Mouse (Mus musculus) forebrain, embryonic 14.5 days (tissue): Measurements from ENCODE around the gene Fat1. TPM values are rescaled to one million over a fixed set of nuclear protein-coding genes. Genes with fewer than 3 reads are reported as not detected.
A peak's percentile ranks its signal among the peaks of the same experiment; 100 is the strongest.

Experiments
- ATAC-seq: fragments of 200-750 bp; cut with Nextera tagmentation; 2 replicates; pipeline ENCODE4 v1.8.0; 2017; ENCODE audit warnings: mild to moderate bottlenecking, moderate library complexity
- DNase-seq: peaks from one replicate; pipeline ENCODE4 v3.0.0-alpha.2; 2015; ENCODE audit warnings: low spot score
- H3K27ac ChIP-seq: fragments of 300-500 bp; sonication (generic); 2 replicates; pipeline ENCODE4 v1.5.1; 2014; ENCODE audit warnings: low read depth, mild to moderate bottlenecking, control low read depth, low read length, moderate library complexity
- H3K27me3 ChIP-seq: fragments of 300-500 bp; sonication (generic); replicated peaks from 2 replicates; pipeline ENCODE4 v1.6.1; 2014; ENCODE audit warnings: low read length, control low read depth, mixed read lengths; ENCODE audit not compliant: control insufficient read depth, insufficient read depth
- H3K36me3 ChIP-seq: fragments of 300-500 bp; sonication (generic); 2 replicates; pipeline ENCODE4 v1.6.1; 2014; ENCODE audit warnings: low read length, control low read depth; ENCODE audit not compliant: control insufficient read depth, insufficient read depth
- H3K4me1 ChIP-seq: fragments of 300-500 bp; sonication (generic); 2 replicates; pipeline ENCODE4 v1.6.1; 2014; ENCODE audit warnings: antibody characterized with exemption, low read length, control low read depth; ENCODE audit not compliant: control insufficient read depth, insufficient read depth
- H3K4me2 ChIP-seq: fragments of 300-500 bp; sonication (generic); 2 replicates; pipeline ENCODE4 v1.6.1; 2014; ENCODE audit warnings: mild to moderate bottlenecking, control low read depth, low read length
- H3K4me3 ChIP-seq: fragments of 300-500 bp; sonication (generic); 2 replicates; pipeline ENCODE4 v1.5.1; 2014; ENCODE audit warnings: low read depth, low read length, control low read depth
- H3K9ac ChIP-seq: fragments of 300-500 bp; sonication (generic); 2 replicates; pipeline ENCODE4 v1.6.1; 2014; ENCODE audit warnings: mild to moderate bottlenecking, low read length, control low read depth, moderate library complexity
- H3K9me3 ChIP-seq: fragments of 300-500 bp; sonication (generic); replicated peaks from 2 replicates; pipeline ENCODE4 v1.6.1; 2016; ENCODE audit warnings: low read length, control low read depth, mixed read lengths; ENCODE audit not compliant: control insufficient read depth
- WGBS: fragments of 180-500 bp; shearing (Covaris S2); extraction: QIAGEN DNeasy Blood & Tissue Kit; methylation state at CpG from one replicate; pipeline ENCODE4 v1.1.7; 2014; 5-methylcytosine and 5-hydroxymethylcytosine counted together
- polyA plus RNA-seq: library from polyadenylated mRNA; unstranded; fragments of >200 nt; fragmentation: Nextera tagmentation; extraction: Ambion mirVana; gene quantifications from 2 replicates; pipeline ENCODE4 v1.2.1, GENCODE M21; 2014

The Fat1 gene
- polyA plus RNA-seq, 1 experiment from 2014 or later = 11.4 TPM

DNA sequence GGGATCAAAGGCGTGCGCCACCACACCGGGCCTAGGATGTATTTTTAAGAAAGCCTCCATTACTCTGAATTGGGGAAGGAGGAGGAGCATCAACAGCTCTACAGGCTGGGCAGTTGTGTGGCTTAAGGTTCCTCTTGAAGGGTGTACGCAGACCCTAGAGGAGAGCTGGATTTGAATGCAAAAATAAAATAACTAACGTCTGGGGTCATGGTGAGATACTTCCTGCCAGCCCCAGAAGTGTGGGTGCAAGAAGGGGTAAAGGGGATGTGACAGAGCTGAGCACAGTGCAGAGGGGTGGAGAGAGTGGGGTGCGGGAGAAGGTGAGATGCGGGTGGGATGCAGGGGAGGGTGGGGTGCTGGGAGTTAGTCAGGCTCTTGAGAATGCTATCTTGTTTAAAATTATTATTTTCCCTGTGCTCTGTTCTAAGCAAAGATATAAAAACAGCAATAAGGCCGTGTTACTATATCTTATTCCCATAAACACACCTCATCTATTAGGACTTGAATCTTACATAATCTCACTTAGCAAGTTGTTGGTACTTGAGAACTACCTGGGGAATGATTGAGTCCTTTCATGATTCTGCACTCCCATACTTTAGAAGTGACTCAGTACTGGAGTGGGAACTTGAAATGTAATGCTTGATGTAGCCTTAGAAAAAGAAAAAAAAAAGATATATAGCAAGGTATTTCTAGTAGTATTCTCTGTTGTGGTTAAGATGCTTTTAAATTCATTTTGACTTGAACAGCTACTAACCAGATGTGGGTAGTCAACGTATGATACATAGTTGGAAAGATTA, 2.5 kb upstream of the Fat1 start:
- no peak overlapping the region for H3K4me2 ChIP-seq
- no peak for ATAC-seq
- 97% methylated on average over 9 of the region's 9 CpGs for WGBS
- H3K36me3 ChIP-seq = no peaks in the 10 kb centered on the region
- no peak overlapping the region for H3K4me3 ChIP-seq
- DNase-seq = no peak
- H3K9me3 ChIP-seq = no peaks in the 10 kb centered on the region
- no peak overlapping the region for H3K9ac ChIP-seq
- no peak overlapping the region for H3K27ac ChIP-seq
- H3K27me3 ChIP-seq = no peaks in the 10 kb centered on the region
- no peaks in the 10 kb centered on the region; the same call in 1 of the 2 replicates for H3K4me1 ChIP-seq

DNA sequence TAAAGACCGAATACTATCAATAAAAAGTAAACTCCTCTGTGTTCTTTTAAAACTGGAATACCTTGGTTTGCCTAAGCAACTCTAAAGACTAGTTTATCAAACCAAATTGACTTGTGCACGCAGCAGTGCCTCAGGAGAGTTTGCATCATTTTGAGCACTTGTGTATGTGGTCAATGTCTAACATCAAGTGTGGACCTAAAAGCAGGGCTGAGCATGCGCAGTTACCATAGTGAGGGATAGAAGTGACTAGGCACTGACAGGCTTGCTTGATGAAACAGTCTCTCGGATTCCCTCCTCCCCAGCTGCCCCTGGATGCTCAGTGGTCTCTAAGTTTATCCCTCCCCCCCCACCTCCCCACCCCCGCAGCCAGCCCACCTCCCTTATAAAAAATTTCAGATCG, 1.8 kb upstream of the Fat1 start:
- peak overlapping the region; percentile 86 for H3K4me2 ChIP-seq
- DNase-seq = peak; percentile 43
- H3K9me3 ChIP-seq = no peaks in the 10 kb centered on the region
- no peaks in the 10 kb centered on the region; the same call in 1 of the 2 replicates for H3K4me1 ChIP-seq
- ATAC-seq = no peak
- no peak overlapping the region for H3K27ac ChIP-seq
- H3K9ac ChIP-seq = no peak overlapping the region
- no peaks in the 10 kb centered on the region for H3K27me3 ChIP-seq
- WGBS = 43% methylated on average over 6 of the region's 6 CpGs
- no peaks in the 10 kb centered on the region for H3K36me3 ChIP-seq
- H3K4me3 ChIP-seq = 0 out of 2 replicates have a peak overlapping the region, but pooled peaks have one; percentile 72

DNA sequence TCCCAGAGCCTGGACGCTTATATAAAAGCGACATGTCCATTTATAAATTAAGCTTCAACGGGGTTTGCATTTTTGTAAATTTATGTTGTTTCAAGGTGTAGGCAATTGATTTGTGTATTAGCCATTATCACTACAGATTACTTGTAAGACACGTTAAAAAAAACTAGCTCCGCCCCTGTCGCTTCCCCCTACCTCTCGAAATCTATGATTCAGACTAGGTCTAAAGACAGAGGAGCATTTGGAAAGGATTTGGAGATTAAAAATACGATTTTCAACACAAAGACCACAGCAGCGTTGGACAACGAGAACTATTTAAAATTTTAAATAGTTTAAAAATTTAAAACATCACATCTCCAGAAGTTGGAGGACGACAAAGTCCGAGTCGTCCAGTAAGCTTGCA, 831 bp upstream of the Fat1 start:
- Histone ChIP-seq H3K9me3 (no peaks in the 10 kb centered on the region), H3K36me3 (no peaks in the 10 kb centered on the region), H3K9ac (peak overlapping the region; percentile 70), H3K27ac (peak overlapping the region; percentile 79; the same call in 1 of the 2 replicates), H3K27me3 (no peaks in the 10 kb centered on the region), H3K4me3 (peak overlapping the region; percentile 72), H3K4me2 (peak overlapping the region; percentile 86), H3K4me1 (no peaks in the 10 kb centered on the region; the same call in 1 of the 2 replicates)
- no peak for ATAC-seq
- peak; percentile 57 for DNase-seq
- WGBS = 3% methylated on average over 13 of the region's 13 CpGs

DNA sequence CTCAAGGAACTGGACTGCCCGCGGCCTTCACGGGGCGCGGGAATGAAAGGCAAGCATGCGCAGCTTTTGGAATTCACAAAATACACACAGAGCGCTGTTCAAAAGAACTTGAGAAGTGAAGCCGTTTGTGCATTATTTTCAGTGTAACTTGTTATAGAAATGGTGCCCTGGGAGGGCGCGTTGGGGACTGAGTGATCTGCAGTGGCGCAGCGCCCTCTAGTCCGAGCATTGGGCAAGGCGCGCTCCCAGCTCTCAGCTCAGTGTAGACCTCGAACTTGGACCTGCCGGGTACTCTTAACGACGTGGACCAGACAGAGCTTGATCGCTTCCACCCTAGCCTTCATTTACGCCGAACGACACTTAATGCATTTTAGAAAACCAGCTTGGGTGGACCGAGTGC, 494 bp downstream of the Fat1 start:
- Histone ChIP-seq H3K27me3 (no peaks in the 10 kb centered on the region), H3K4me2 (peak overlapping the region; percentile 86), H3K9me3 (no peaks in the 10 kb centered on the region), H3K27ac (peak overlapping the region; percentile 79; the same call in 1 of the 2 replicates), H3K4me1 (no peaks in the 10 kb centered on the region; the same call in 1 of the 2 replicates), H3K4me3 (peak overlapping the region; percentile 72), H3K9ac (peak overlapping the region; percentile 70), H3K36me3 (no peaks in the 10 kb centered on the region)
- under 1% methylated on average over 24 of the region's 24 CpGs for WGBS
- DNase-seq = peak; percentile 92
- peak; percentile 69 for ATAC-seq

DNA sequence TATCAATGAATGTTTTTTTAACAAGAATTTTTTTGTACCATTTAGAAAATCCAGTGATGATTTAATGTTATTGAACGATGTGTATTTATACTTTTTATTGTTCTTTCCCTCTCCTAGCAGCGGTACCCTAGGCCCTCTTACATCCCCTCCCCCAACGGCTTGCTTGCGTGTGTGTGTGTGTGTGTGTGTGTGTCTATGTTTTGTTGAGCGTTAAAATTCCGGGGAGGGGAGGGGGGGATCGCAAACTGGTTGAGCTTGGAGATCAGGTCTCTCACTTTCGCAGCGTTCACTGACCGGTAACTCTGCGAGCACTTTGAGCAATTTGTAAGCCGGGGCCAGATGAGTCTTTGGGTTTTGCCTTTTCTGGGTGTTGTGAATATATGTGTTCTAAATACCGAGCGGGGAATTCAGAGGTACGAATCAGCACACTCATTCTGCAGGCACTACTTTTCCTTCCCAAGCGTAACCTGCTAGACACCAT, 1.3 kb downstream of the Fat1 start:
- no peak overlapping the region for H3K27ac ChIP-seq
- peak overlapping the region; percentile 72 for H3K4me3 ChIP-seq
- H3K4me2 ChIP-seq = peak overlapping the region; percentile 86
- no peaks in the 10 kb centered on the region for H3K27me3 ChIP-seq
- H3K9ac ChIP-seq = peak overlapping the region; percentile 70
- H3K4me1 ChIP-seq = no peaks in the 10 kb centered on the region; the same call in 1 of the 2 replicates
- WGBS = 1% methylated on average over 16 of the region's 16 CpGs
- no peak for ATAC-seq
- H3K9me3 ChIP-seq = no peaks in the 10 kb centered on the region
- peak; percentile 75 for DNase-seq
- no peaks in the 10 kb centered on the region for H3K36me3 ChIP-seq

DNA sequence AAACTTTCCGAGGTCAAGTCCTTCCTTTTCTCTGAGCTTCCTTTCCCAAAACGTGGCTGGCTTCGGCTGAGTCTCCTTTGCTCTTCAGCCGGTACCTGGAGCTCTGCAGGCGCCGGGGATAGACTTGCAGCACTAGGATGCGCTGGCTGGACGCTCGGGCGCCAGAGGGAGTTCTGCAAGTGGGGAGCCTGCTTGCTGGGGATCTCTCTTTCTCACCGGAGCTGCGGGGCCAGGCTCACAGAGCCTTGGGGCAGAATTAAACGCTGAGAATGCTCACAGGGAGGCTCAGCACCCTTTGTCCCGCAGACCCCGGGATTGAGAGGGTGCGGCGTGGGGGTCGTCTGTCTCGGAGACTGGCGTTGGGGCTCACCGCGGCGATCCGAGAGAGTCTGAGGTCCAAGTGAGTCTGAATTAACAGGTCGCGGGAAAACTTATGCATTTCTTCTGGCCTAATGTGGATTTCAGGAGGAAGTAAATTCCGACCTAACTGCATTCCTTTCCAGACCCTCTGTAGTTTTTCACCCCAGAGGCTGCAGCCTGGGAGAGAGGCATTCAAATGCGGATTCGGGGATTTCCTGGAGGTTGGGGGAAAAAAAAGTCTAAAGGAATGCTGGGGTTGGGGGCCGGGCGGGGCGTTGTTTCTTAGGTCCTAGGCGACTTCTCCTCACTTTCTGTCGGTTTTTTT, 2.0 kb downstream of the Fat1 start:
- Histone ChIP-seq H3K4me1 (no peaks in the 10 kb centered on the region; the same call in 1 of the 2 replicates), H3K27ac (peak overlapping the region; percentile 84), H3K9ac (peak overlapping the region; percentile 70), H3K27me3 (no peaks in the 10 kb centered on the region), H3K36me3 (no peaks in the 10 kb centered on the region), H3K4me2 (peak overlapping the region; percentile 86), H3K9me3 (no peaks in the 10 kb centered on the region), H3K4me3 (peak overlapping the region; percentile 72)
- WGBS = under 1% methylated on average over 34 of the region's 34 CpGs
- ATAC-seq (no peak), DNase-seq (peak; percentile 75)

DNA sequence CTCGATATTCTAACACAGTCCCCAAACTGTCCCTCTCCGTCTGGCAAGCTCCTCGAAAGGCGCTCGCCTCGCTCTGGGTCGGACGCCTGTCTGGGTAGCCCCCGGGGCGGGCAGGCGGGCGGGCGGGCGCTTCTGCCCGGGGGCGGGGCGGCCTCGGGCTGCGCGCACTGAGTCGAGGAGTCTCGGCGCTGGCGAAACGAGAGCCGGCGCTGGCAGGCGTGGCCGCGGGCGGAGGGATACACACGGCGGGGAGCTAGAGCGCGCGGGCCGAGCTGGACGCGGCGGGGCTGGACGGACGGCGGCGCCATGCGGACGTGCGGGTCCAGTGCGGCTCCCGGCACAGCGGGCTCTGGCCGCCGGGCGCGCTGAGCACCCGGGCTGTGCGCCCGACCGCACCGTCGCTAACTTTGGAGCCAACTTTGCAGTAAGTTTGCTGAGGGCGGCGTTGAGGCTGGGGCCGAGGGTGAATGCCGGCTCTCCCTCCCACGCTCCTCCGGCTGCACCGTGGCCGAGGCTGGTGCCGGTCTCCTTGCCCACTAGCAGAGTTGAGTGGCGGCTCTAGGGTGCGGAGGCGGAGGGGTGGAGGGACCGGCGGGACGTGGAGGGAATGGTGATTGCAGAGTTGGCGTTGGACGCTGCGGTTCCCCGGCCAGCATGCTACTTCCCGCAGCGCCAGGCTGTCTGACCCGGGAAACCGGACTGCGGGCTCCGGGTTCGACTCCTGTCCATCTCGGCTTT, 2.8 kb downstream of the Fat1 start:
- H3K27ac ChIP-seq = peak overlapping the region; percentile 84
- under 1% methylated on average over 86 of the region's 87 CpGs for WGBS
- H3K4me1 ChIP-seq = no peaks in the 10 kb centered on the region; the same call in 1 of the 2 replicates
- peak overlapping the region; percentile 86 for H3K4me2 ChIP-seq
- H3K27me3 ChIP-seq = no peaks in the 10 kb centered on the region
- H3K9me3 ChIP-seq = no peaks in the 10 kb centered on the region
- H3K36me3 ChIP-seq = no peaks in the 10 kb centered on the region
- DNase-seq (peak; percentile 94), ATAC-seq (peak; percentile 81)
- peak overlapping the region; percentile 72 for H3K4me3 ChIP-seq
- H3K9ac ChIP-seq = peak overlapping the region; percentile 70

DNA sequence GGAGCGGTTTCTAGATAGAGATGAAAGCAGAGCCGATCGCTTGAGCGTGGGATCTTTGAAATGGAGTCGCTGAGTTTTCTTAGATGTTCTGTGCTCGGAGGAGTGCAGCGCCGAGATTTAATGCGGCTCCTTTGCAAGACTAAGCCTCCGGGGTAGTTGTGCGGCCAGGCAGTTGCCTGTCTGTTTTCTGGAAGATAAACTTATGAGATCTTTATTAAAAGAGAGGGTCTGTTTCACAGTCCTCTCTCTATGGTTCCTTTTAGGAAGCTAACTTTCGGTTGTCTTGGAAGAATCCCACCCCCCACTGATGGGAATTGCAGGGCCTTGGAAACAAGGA, 3.4 kb downstream of the Fat1 start:
- WGBS = under 1% methylated on average over 12 of the region's 12 CpGs
- Histone ChIP-seq H3K4me2 (peak overlapping the region; percentile 86), H3K27me3 (no peaks in the 10 kb centered on the region), H3K27ac (peak overlapping the region; percentile 84; the same call in 1 of the 2 replicates), H3K4me1 (no peaks in the 10 kb centered on the region; the same call in 1 of the 2 replicates), H3K4me3 (peak overlapping the region; percentile 72), H3K36me3 (no peaks in the 10 kb centered on the region), H3K9me3 (no peaks in the 10 kb centered on the region), H3K9ac (peak overlapping the region; percentile 70)
- ATAC-seq = no peak
- DNase-seq = no peak
